Mouse (Mus musculus): ENCODE data around the gene Ddah2.

DNA sequence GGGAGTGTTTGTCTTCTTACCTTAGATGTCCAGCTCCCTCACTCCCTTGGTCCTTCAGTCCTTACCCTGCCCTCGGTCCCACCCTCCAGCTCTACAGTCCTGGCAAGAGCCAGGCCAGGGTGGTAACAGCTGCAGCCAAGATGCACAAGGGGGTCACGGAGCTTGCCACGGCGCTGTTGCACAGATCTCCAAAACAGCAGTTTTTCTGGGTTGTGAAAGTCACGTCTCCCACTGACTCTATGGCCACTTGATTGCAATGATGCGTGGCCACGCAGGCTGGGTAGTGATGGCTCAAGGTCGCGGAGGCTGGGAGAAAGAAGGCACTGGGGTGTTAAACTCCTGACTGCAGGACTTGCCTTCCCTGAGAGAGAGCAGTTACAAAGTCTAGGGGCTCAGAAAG lies 12.6 kb downstream of the Ddah2 start:
- no peak for TF ChIP-seq CTCF (IDR thresholded peaks at IDR 0.05; ENCODE audit: low read depth)
- no peak for TF ChIP-seq EP300 (IDR thresholded peaks at IDR 0.05; ENCODE audit: low read depth)

Measured in heart, postnatal 0 days (tissue).